Mouse (Mus musculus): ENCODE data around the gene Fblim1. TPM values are rescaled to one million over a fixed set of nuclear protein-coding genes. Genes with fewer than 3 reads are reported as not detected.
A peak's percentile ranks its signal among the peaks of the same experiment; 100 is the strongest.
"Not testable (repeated sequence)": the region's sequence is repeated elsewhere in the genome, so short reads cannot be mapped to it uniquely, and the experiment has no call there.

Gene Fblim1
- total RNA-seq, 4 experiments from 2014 or later = 0.39 to 4.4 (median 1.9) TPM

GRCm38 (mm10) chr4:141570004-141570403 lies 35.9 kb downstream of the Fblim1 start:
- no peak for DNase-seq (ENCODE audit: low spot score in 2 of 2)

- DNase-seq (ENCODE audit: low spot score in 2 of 2) = no peak
Measured at GRCm38 (mm10) chr4:141568966-141569365, 36.9 kb downstream of the Fblim1 start.

- not testable (repeated sequence) for DNase-seq (ENCODE audit: low spot score in 2 of 2)
Measured at GRCm38 (mm10) chr4:141567174-141567573, 38.7 kb downstream of the Fblim1 start.

- DNase-seq (ENCODE audit: low spot score in 2 of 2) = no peak
Measured at GRCm38 (mm10) chr4:141566187-141566586, 39.7 kb downstream of the Fblim1 start.

GRCm38 (mm10) chr4:141565325-141565724 lies 40.6 kb downstream of the Fblim1 start:
- no peak for DNase-seq (ENCODE audit: low spot score in 2 of 2)

- no peak for DNase-seq (ENCODE audit: low spot score in 2 of 2)
Measured at GRCm38 (mm10) chr4:141564660-141565059, 41.2 kb downstream of the Fblim1 start.

GRCm38 (mm10) chr4:141564209-141564608 lies 41.7 kb downstream of the Fblim1 start:
- no peak for DNase-seq (ENCODE audit: low spot score in 2 of 2)

- no peak for DNase-seq (ENCODE audit: low spot score in 2 of 2)
Measured at GRCm38 (mm10) chr4:141562281-141562680, 43.6 kb downstream of the Fblim1 start.

GRCm38 (mm10) chr4:141561331-141561919 lies 44.5 kb downstream of the Fblim1 start:
- DNase-seq (ENCODE audit: low spot score in 2 of 2) = not testable (repeated sequence)

- DNase-seq (ENCODE audit: low spot score in 2 of 2) = peak; percentile 50 to 74
Measured at GRCm38 (mm10) chr4:141559898-141560263, 46.0 kb downstream of the Fblim1 start.

- DNase-seq (ENCODE audit: low spot score in 2 of 2) = peak; percentile 65 to 74
Measured at GRCm38 (mm10) chr4:141559131-141559897, 46.6 kb downstream of the Fblim1 start.

GRCm38 (mm10) chr4:141558658-141559057 lies 47.2 kb downstream of the Fblim1 start:
- no peak for DNase-seq (ENCODE audit: low spot score in 2 of 2)

GRCm38 (mm10) chr4:141556163-141556562 lies 49.7 kb downstream of the Fblim1 start:
- DNase-seq (ENCODE audit: low spot score in 2 of 2) = not testable (repeated sequence)

GRCm38 (mm10) chr4:141554255-141554865 lies 51.5 kb downstream of the Fblim1 start:
- not testable (repeated sequence) for DNase-seq (ENCODE audit: low spot score in 2 of 2)

- no peak for DNase-seq (ENCODE audit: low spot score in 2 of 2)
Measured at GRCm38 (mm10) chr4:141552484-141552883, 53.4 kb downstream of the Fblim1 start.

- no peak for DNase-seq (ENCODE audit: low spot score in 2 of 2)
Measured at GRCm38 (mm10) chr4:141547299-141547698, 58.6 kb downstream of the Fblim1 start.

GRCm38 (mm10) chr4:141546334-141547200 lies 59.3 kb downstream of the Fblim1 start:
- peak; percentile 85 for DNase-seq (ENCODE audit: low spot score in 2 of 2)

- DNase-seq (ENCODE audit: low spot score in 2 of 2) = peak; percentile 98 to 99
Measured at GRCm38 (mm10) chr4:141545743-141546333, 60.1 kb downstream of the Fblim1 start.

- DNase-seq (ENCODE audit: low spot score in 2 of 2) = peak; percentile 39 to 59
Measured at GRCm38 (mm10) chr4:141545071-141545742, 60.7 kb downstream of the Fblim1 start.

- no peak for DNase-seq (ENCODE audit: low spot score in 2 of 2)
Measured at GRCm38 (mm10) chr4:141544536-141544935, 61.4 kb downstream of the Fblim1 start.
